Mouse (Mus musculus) lung, postnatal 14 days (tissue): ENCODE results near the gene Ube2l6.

Experiments used
- DNase-seq: peaks from one replicate; pipeline ENCODE4 v3.0.0; 2021

The Ube2l6 gene

GRCm38 (mm10) chr2:84798493-84798921 lies at the start of gene Ube2l6:
TSS of gene Ube2l6 (plus strand) at chr2:84798828.
- DNase-seq, result peak; percentile 70

DNA sequence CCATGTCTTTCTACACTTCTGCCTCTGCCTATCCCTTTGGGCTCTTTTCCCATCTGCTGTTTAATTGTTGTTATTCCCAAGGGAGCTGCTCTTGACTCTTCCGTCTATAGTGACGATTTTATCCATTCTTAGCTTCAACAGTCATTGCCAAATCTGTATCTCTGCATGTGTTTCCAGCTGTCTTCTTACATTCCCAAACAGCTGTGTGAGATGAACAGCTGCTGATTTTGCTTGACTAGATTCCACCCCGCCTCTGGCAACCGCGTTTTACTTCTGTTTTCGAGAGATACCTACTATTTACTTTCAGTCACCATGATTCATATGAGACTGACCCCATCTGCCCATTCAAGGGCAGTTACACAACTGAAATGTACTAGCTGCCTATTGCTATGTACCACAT lies 48.5 kb upstream of the Ube2l6 start:
- DNase-seq, result peak; percentile 36

- DNase-seq, result no peak
These were observed 42.4 kb upstream of the Ube2l6 start for GRCm38 (mm10) chr2:84756245-84756644.

DNA sequence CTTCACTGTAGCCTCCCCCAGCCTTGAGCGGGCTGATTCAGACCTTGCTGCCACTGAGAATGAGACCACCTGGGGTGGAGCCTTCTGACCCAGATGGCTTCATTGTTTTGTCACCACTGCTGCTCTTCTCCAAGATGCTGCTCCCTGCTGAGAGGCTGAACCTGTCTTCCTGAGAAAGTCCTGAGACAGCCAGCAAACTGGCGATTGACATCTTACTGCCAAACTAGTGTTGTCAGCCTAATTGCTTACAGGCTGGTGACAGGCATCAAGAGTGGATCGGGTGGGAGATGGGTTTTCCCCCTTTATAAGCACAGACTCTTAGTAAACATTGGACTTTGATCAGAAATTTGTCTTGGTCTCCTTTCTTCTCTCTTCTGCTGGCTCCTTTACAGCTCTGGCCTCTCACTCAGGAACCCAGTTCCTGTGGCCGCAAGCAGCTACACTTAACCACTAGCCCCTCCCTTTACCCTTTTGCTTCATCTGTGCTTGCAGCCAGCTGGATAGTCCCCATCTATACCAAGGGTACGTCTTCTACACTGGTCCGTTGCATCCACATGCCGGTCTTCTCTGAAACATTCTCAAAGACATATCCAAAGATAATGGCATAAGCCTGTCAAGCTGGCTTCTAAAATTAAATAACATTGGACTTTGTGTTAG lies 41.5 kb upstream of the Ube2l6 start:
- no peak for DNase-seq

DNA sequence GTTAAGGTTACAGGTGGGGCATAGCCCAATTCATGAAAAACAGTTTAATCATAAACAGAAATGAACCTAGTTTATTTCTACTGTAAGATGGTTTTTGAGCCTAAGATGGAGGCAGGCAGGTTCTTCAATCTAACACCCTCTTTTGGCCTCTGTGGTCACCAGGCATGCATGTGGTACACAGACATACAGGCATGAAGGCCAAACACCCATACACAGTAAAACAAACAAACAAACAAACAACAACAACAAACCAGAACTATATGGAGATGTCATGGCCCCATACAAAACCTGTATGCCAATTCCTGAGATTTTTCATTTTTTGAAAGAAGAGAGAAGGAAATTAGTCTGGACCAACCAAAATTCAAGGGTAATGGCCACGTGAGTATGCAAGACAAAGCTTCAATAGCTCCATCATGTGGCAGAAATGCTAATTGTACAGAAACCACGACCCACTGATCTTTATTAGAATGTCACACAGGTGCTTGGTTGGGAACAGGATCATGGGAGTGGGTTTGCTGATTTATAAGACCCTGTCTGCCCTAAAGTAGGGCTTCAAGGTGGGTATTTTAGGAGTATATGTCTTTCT lies 40.0 kb upstream of the Ube2l6 start:
- DNase-seq, result peak; percentile 58

GRCm38 (mm10) chr2:84760777-84761176 lies 37.9 kb upstream of the Ube2l6 start:
- DNase-seq, result no peak

GRCm38 (mm10) chr2:84761309-84761708 lies 37.3 kb upstream of the Ube2l6 start:
- no peak for DNase-seq

DNA sequence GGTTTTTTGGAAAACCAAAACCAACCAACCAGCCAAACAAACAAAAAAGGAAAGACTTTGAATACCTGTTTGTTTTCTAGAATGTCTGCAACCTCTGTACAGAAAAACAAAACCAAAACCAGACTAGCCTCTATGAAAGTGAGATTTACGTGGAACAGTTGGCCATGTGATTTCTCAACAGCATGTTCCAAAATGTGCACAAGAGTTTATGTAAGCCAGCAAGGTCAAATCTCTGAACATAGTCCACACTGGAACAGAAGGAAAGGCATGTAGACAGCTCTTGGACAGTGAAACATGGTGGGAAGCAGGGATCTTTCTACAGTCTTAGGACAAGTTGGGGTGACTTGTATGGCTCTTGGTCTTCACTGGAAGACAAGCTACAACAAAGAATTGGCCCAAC lies 36.8 kb upstream of the Ube2l6 start:
- DNase-seq, result no peak

GRCm38 (mm10) chr2:84762295-84762694 lies 36.3 kb upstream of the Ube2l6 start:
- DNase-seq, result no peak

DNA sequence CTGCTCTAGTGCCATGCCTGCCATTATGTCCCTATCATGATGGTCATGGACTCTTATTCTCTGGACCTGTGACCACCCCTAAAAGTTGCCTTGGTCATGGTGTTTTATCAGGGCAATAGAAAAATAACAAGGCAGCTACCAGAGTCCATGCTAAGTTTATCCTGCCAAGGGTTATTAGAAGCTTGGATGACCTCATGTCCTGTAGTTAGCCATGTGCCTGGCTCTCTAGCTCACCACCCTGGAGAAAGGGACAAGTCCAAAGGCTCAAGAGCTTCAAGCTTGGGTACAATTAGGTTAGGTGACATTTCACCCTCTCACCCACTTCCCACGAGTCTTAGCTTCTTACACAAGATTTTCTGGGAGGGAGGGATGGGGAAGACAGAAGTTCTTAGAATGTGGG lies 35.8 kb upstream of the Ube2l6 start:
- no peak for DNase-seq

DNA sequence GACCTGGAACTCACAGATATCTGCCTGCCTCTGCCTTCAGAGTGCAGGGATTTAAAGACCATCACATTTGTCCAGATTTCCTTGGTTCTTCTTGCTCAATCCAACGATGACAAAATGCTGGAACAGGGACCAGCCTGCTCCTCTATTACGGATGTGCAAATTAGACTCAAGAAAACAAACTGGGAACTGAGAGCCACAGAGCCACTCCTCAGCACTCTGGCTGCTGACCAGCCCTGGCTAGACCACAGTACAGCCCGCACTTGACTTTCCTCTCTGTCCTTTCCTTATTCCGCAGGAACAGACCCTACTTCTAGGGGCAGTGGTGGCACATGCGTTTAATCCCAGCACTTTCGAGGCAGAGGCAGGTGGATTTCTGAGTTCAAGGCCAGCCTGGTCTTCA lies 28.1 kb upstream of the Ube2l6 start:
- no peak for DNase-seq

- no peak for DNase-seq
These were observed 26.2 kb upstream of the Ube2l6 start for GRCm38 (mm10) chr2:84772454-84772853.

GRCm38 (mm10) chr2:84773195-84773594 lies 25.4 kb upstream of the Ube2l6 start:
- no peak for DNase-seq

GRCm38 (mm10) chr2:84774751-84775150 lies 23.9 kb upstream of the Ube2l6 start:
- DNase-seq, result peak; percentile 78

DNA sequence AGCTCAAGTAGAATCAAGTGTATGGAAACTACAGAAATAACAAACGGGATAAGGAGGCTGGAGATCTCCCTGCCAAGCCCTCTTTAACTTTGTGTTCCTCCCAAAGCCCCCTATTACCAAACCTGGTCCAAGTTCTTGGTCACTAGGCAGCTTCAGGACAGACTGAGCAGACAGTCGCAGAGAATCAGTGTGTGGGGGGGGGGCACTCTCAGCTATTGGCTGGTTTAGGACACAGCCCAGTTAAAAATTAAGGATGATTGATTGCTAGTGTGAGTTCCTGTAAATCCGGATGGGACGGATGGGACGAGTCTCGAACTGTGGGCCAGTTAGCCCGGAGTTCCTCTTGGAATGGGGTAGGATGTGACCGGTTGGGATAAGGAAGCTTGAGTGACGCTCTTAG lies 23.4 kb upstream of the Ube2l6 start, which contains the start of gene Serping1:
Gene Serping1, minus strand, starts transcription at position 204 of the 400 bp plus-strand sequence.
- DNase-seq, result no peak

GRCm38 (mm10) chr2:84775665-84776064 lies 23.0 kb upstream of the Ube2l6 start:
- peak; percentile 48 for DNase-seq

- DNase-seq, result peak; percentile 34
These were observed 20.9 kb upstream of the Ube2l6 start for GRCm38 (mm10) chr2:84777706-84778105.

- no peak for DNase-seq
These were observed 19.4 kb upstream of the Ube2l6 start for GRCm38 (mm10) chr2:84779210-84779609.

- no peak for DNase-seq
These were observed 15.3 kb upstream of the Ube2l6 start for GRCm38 (mm10) chr2:84783315-84783714.

GRCm38 (mm10) chr2:84783840-84784566 lies 14.6 kb upstream of the Ube2l6 start:
- DNase-seq, result no peak

- no peak for DNase-seq
These were observed 10.3 kb upstream of the Ube2l6 start for GRCm38 (mm10) chr2:84788316-84788715.

DNA sequence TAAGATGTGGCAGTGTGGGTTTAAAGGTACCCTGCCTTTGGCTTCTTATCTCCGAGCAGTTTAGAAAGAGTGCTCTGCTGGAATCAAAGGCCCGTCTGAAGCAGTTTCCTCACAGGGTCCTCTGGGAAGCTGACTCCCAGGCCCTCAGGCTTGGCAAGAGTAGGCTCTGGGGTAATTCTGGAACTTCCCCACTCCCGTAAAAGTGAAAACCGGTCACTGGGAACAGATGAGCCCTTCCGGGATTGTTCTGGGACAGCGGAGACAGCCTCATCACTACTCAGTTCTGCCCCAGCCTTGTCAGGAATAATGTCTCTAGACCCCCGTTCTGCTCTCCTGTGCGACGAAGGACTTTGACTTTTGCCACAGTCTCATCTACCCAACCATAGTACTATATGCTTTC lies 8.2 kb upstream of the Ube2l6 start:
- no peak for DNase-seq

DNA sequence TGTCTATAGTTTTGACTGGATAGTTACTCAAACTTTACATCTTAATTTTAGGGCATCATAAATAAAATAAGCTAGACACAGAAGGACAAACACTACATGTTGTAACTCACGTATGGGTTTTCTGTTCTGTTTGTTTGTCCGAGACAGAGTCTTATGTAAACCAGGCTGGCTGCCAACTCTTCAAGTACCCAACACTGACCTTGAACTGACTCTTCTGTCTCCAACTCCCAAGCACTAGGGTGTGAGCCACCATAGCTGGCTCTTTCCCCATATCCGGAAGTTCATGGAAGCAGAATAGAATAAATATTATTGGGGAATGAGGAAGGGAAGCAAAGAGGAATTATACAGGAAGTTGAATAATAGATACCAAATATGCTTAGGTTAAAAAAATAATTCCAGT lies 6.1 kb upstream of the Ube2l6 start:
- DNase-seq, result no peak

GRCm38 (mm10) chr2:84793154-84793553 lies 5.5 kb upstream of the Ube2l6 start:
- DNase-seq, result no peak
